Mouse (Mus musculus): ENCODE data around the gene Clhc1.
"Not testable (repeated sequence)": the region's sequence is repeated elsewhere in the genome, so short reads cannot be mapped to it uniquely, and the experiment has no call there.

The Clhc1 gene

GRCm38 (mm10) chr11:29547752-29548503, at the start of gene Clhc1, which contains the start of gene Rps27a:
TSS of gene Clhc1 (plus strand) at chr11:29547950.
TSS of gene Rps27a (minus strand) at chr11:29548109.
- peak; percentile 93 for DNase-seq (ENCODE audit: low read depth, low spot score)

- no peak for DNase-seq (ENCODE audit: low read depth, low spot score)
These were observed 43.5 kb upstream of the Clhc1 start for GRCm38 (mm10) chr11:29503948-29504893.

GRCm38 (mm10) chr11:29504899-29505625, 42.7 kb upstream of the Clhc1 start:
- no peak for DNase-seq (ENCODE audit: low read depth, low spot score)

- no peak for DNase-seq (ENCODE audit: low read depth, low spot score)
These were observed 38.3 kb upstream of the Clhc1 start for GRCm38 (mm10) chr11:29509421-29509820.

- DNase-seq (ENCODE audit: low read depth, low spot score) = no peak
These were observed 34.8 kb upstream of the Clhc1 start for GRCm38 (mm10) chr11:29512818-29513535.

- DNase-seq (ENCODE audit: low read depth, low spot score) = no peak
These were observed 33.4 kb upstream of the Clhc1 start for GRCm38 (mm10) chr11:29514325-29514681.

- DNase-seq (ENCODE audit: low read depth, low spot score) = peak; percentile 77
These were observed 32.9 kb upstream of the Clhc1 start, which contains the start of gene Prorsd1 for GRCm38 (mm10) chr11:29514682-29515412. TSS of gene Prorsd1 (minus strand) at chr11:29515033.

GRCm38 (mm10) chr11:29525988-29526794, 21.6 kb upstream of the Clhc1 start, which contains the start of gene Mtif2:
TSS of gene Mtif2 (plus strand) at chr11:29526408.
- DNase-seq (ENCODE audit: low read depth, low spot score) = peak; percentile 80

GRCm38 (mm10) chr11:29538201-29538600, 9.5 kb upstream of the Clhc1 start:
- DNase-seq (ENCODE audit: low read depth, low spot score) = no peak

- no peak for DNase-seq (ENCODE audit: low read depth, low spot score)
These were observed 3.4 kb upstream of the Clhc1 start for GRCm38 (mm10) chr11:29544225-29544945.

- not testable (repeated sequence) for DNase-seq (ENCODE audit: low read depth, low spot score)
These were observed 2.5 kb upstream of the Clhc1 start for GRCm38 (mm10) chr11:29545150-29545752.

GRCm38 (mm10) chr11:29546297-29546696, 1.5 kb upstream of the Clhc1 start:
- DNase-seq (ENCODE audit: low read depth, low spot score) = not testable (repeated sequence)

- DNase-seq (ENCODE audit: low read depth, low spot score) = no peak
These were observed 988 bp upstream of the Clhc1 start for GRCm38 (mm10) chr11:29546762-29547161.

GRCm38 (mm10) chr11:29547249-29547751, 450 bp upstream of the Clhc1 start:
- DNase-seq (ENCODE audit: low read depth, low spot score) = no peak

- no peak for DNase-seq (ENCODE audit: low read depth, low spot score)
These were observed 1.0 kb downstream of the Clhc1 start for GRCm38 (mm10) chr11:29548504-29549424.

GRCm38 (mm10) chr11:29549425-29549778, 1.7 kb downstream of the Clhc1 start:
- no peak for DNase-seq (ENCODE audit: low read depth, low spot score)

GRCm38 (mm10) chr11:29560452-29560851, 12.7 kb downstream of the Clhc1 start:
- no peak for DNase-seq (ENCODE audit: low read depth, low spot score)
